Mouse (Mus musculus) hindbrain, embryonic 15.5 days (tissue): ENCODE measurements around the gene Cers5. TPM values are rescaled to one million over a fixed set of nuclear protein-coding genes. Genes with fewer than 3 reads are reported as not detected.
"Not testable (repeated sequence)": the region's sequence is repeated elsewhere in the genome, so short reads cannot be mapped to it uniquely, and the experiment has no call there.

ENCODE experiments used
- ATAC-seq: fragments of 200-750 bp; cut with Nextera tagmentation; 2 replicates; pipeline ENCODE4 v1.8.0; 2017; ENCODE audit warnings: low read depth, moderate number of reproducible peaks, moderate TSS enrichment; ENCODE audit not compliant: low FRiP score
- H3K27ac ChIP-seq: fragments of 300-500 bp; sonication (generic); replicated peaks from 2 replicates; pipeline ENCODE4 v1.5.1; 2015; ENCODE audit warnings: mild to moderate bottlenecking, inconsistent platforms
- H3K27me3 ChIP-seq: fragments of 300-500 bp; sonication (generic); 2 replicates; pipeline ENCODE4 v1.6.1; 2015; ENCODE audit warnings: control low read depth, inconsistent platforms
- H3K36me3 ChIP-seq: fragments of 300-500 bp; sonication (generic); 2 replicates; pipeline ENCODE4 v1.6.1; 2015; ENCODE audit warnings: control low read depth, inconsistent platforms
- H3K4me1 ChIP-seq: fragments of 300-500 bp; sonication (generic); replicated peaks from 2 replicates; pipeline ENCODE4 v1.6.1; 2015; ENCODE audit warnings: control low read depth, inconsistent platforms
- H3K4me2 ChIP-seq: fragments of 300-500 bp; sonication (generic); 2 replicates; pipeline ENCODE4 v1.6.1; 2015; ENCODE audit warnings: moderate library complexity, mild to moderate bottlenecking, inconsistent platforms
- H3K4me3 ChIP-seq: fragments of 300-500 bp; sonication (generic); 2 replicates; pipeline ENCODE4 v1.5.1; 2015; ENCODE audit warnings: mild to moderate bottlenecking, inconsistent platforms
- H3K9ac ChIP-seq: fragments of 300-500 bp; sonication (generic); 2 replicates; pipeline ENCODE4 v1.6.1; 2015; ENCODE audit warnings: inconsistent platforms
- H3K9me3 ChIP-seq: fragments of 300-500 bp; sonication (generic); 2 replicates; pipeline ENCODE4 v1.6.1; 2016; ENCODE audit warnings: control low read depth, inconsistent platforms
- WGBS: fragments of 180-500 bp; shearing (Covaris S2); methylation state at CpG from one replicate; pipeline ENCODE4 v1.1.7; 2015; 5-methylcytosine and 5-hydroxymethylcytosine counted together
- polyA plus RNA-seq: library from polyadenylated mRNA; unstranded; fragments of >200 nt; fragmentation: Nextera tagmentation; extraction: Ambion mirVana; gene quantifications from 2 replicates; pipeline ENCODE4 v1.2.1, GENCODE M21; 2015

The Cers5 gene
- polyA plus RNA-seq, 1 experiment from 2014 or later, result 89.9 TPM

DNA sequence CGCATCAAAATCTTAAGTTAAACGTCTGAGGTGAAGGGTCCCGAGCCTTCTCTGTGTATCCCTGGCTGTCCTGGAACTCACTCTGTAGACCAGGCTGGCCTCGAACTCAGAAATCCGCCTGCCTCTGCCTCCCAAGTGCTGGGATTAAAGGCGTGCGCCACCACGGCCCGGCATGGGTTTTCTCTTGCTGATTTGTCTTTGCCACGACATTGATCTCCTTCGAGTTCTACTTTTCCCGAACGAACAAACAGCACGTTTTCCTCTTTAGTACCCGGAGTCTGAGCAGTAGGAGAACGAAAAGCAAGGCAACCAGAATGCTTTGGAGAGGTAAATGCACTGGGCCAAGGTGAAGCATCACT is 71.1 kb downstream of the Cers5 start:
- H3K4me1 ChIP-seq, result peaks cover 33% of the 10 kb centered on the region
- H3K27ac ChIP-seq, result peak overlapping the region; percentile 98
- WGBS, result 48% methylated on average over 16 of the region's 16 CpGs
- peak overlapping the region; percentile 83 for H3K4me3 ChIP-seq
- not testable (repeated sequence) for H3K9me3 ChIP-seq, H3K27me3 ChIP-seq
- peak overlapping the region; percentile 89 for H3K4me2 ChIP-seq
- ATAC-seq, result peak; percentile 5; the same call in 1 of the 2 replicates
- peaks cover 30% of the 10 kb centered on the region for H3K36me3 ChIP-seq
- H3K9ac ChIP-seq, result peak overlapping the region; percentile 20; the same call in 1 of the 2 replicates

DNA sequence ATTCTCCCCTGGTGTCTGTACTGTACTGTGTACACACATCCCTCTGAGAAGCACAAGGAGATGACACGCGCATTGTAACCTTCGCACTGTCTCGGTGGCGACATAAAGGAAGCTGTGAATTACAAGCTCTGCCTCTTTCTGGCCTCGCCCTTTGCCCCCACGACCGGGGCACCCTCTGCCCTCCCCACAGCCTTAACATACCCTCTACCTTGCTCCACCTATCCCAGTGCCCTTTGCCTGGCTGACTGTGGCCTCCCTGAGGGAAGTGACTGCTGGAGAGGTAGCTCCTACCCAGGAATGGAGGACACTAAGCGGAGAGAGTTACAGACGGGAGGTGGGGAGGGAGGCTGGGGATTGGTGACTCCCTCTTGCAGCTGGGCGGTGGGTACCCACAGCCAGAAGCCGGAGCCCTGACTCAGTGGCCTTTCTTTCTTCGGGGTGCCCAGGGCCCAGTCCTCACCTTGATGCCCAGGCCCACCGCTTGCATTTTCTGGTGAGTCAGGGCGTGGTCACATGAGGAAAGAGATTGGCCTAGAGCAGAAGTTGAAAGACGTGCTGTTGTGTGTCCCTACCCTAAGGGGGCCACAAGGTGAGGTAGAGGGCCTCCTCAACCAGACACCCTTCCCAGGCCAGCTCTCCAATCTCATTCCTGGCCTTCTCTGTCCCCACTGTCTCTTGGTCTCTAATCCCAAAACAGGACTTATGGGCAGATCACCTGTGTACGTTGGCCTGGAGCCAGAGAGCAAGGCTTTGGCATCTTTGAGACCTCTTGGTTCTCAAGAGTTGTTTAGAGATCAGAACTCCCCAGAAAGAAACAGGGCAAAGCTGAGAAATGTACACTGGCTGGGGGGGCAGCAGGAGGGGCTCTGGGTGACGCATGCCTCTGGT is 72.2 kb downstream of the Cers5 start:
- no peak for ATAC-seq
- Histone ChIP-seq H3K36me3 (peaks cover 29% of the 10 kb centered on the region), H3K4me3 (no peak overlapping the region), H3K4me2 (no peak overlapping the region), H3K9ac (no peak overlapping the region), H3K4me1 (peaks cover 30% of the 10 kb centered on the region), H3K27me3 (no peaks in the 10 kb centered on the region), H3K9me3 (no peaks in the 10 kb centered on the region), H3K27ac (no peak overlapping the region)
- 88% methylated on average over 18 of the region's 18 CpGs for WGBS

DNA sequence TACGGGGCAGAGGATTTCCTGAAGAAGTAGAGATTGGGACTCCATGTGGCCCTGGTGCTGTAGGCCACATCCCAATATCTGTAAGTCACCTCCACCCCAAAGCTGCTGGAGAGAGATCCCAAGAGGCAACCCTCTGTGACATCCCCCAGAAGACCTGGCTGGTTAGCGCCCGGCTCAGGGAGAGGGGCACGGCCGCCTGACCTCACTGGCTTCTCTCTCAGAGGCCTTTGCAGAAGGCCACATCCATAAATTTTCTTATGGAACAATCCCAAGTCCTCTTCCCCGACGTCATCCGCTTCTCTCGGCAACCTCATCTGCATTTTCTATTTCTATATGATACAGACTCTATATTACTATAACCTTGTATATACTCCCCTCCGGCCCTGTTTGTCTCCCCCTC is 73.0 kb downstream of the Cers5 start:
- Histone ChIP-seq H3K4me2 (no peak overlapping the region), H3K9ac (no peak overlapping the region), H3K9me3 (no peaks in the 10 kb centered on the region), H3K27ac (no peak overlapping the region), H3K4me1 (peaks cover 24% of the 10 kb centered on the region), H3K36me3 (peaks cover 28% of the 10 kb centered on the region), H3K4me3 (no peak overlapping the region), H3K27me3 (no peaks in the 10 kb centered on the region)
- no peak for ATAC-seq
- 87% methylated on average over 10 of the region's 10 CpGs for WGBS

DNA sequence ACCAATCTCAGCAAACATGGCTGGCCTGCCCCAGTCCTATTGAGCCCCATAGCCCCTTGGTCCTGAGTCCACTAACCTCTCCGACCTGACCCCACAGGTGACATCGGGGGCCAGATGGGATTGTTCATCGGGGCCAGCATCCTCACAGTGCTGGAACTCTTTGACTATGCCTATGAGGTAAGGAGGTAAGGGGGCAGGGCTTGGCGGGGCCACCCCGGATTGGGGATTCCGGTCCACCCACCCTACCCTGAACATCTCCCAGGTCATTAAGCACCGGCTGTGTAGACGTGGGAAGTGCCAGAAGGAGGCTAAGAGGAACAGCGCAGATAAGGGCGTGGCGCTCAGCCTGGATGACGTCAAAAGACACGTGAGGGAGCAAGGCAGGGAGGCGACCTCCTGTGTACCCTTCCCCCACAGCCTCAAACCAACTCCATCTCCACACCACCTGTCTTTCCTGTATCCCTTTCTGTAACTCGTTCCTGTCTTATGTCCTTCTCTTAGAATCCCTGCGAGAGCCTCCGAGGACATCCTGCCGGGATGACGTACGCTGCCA is 74.1 kb downstream of the Cers5 start:
- peaks cover 13% of the 10 kb centered on the region for H3K4me1 ChIP-seq
- no peak overlapping the region for H3K27ac ChIP-seq
- H3K36me3 ChIP-seq, result peaks cover 24% of the 10 kb centered on the region
- H3K4me3 ChIP-seq, result no peak overlapping the region
- no peaks in the 10 kb centered on the region for H3K27me3 ChIP-seq
- WGBS, result 38% methylated on average over 20 of the region's 20 CpGs
- no peak overlapping the region for H3K4me2 ChIP-seq
- H3K9me3 ChIP-seq, result no peaks in the 10 kb centered on the region
- ATAC-seq, result no peak
- no peak overlapping the region for H3K9ac ChIP-seq

DNA sequence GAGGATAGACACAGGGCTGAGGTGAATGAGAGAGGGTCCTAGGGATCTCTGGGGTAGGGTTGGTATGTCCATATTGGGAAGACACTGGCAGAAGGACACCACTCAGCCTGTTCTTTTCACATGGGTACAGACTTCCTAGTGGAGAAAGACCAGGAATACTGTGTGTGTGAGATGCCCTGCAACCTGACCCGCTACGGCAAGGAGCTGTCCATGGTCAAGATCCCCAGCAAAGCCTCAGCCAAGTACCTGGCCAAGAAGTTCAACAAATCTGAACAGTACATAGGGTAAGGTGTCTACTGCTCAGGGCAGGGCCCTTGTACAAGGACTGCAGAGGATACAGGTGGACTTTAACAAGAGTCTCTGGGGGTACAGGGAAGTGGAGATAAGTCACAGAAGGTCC is 75.4 kb downstream of the Cers5 start:
- no peak for ATAC-seq

DNA sequence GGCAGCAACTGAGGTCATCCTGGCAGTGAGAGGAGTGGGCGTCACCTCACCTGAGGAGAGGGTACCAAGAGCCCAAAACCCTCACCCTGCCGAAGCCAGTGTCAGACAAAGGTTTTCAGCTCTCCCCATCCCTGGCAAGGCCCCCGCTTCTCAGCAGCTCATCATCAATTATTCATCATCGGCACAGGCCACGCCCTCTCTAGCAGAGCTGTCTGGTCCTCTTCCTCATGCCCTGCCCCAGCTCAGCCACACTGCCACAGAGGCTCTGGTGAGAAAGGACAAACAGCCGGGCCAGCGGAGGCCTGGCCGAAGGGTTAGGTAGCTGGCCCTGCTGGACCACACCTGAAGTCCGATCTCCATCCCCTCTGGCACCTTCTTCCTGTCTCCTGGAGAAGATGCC is 80.7 kb downstream of the Cers5 start:
- H3K27me3 ChIP-seq, result no peaks in the 10 kb centered on the region
- H3K4me3 ChIP-seq, result no peak overlapping the region
- no peak for ATAC-seq
- no peak overlapping the region for H3K9ac ChIP-seq
- no peaks in the 10 kb centered on the region for H3K9me3 ChIP-seq
- no peak overlapping the region for H3K27ac ChIP-seq
- H3K4me2 ChIP-seq, result no peak overlapping the region
- peaks cover 11% of the 10 kb centered on the region for H3K36me3 ChIP-seq
- 39% methylated on average over 9 of the region's 9 CpGs for WGBS
- H3K4me1 ChIP-seq, result peaks cover 19% of the 10 kb centered on the region; the same call in 1 of the 2 replicates

More for the DNA sequence above, 75.4 kb downstream of the Cers5 start:
- H3K9ac ChIP-seq, result no peak overlapping the region
- H3K4me3 ChIP-seq, result no peak overlapping the region
- peaks cover 24% of the 10 kb centered on the region for H3K36me3 ChIP-seq
- no peaks in the 10 kb centered on the region for H3K9me3 ChIP-seq
- no peak overlapping the region for H3K27ac ChIP-seq
- no peaks in the 10 kb centered on the region for H3K27me3 ChIP-seq
- 0 out of 2 replicates have a peak, but pooled peaks cover 2% of the 10 kb centered on the region for H3K4me1 ChIP-seq
- WGBS, result 65% methylated on average over 2 of the region's 2 CpGs
- H3K4me2 ChIP-seq, result no peak overlapping the region

DNA sequence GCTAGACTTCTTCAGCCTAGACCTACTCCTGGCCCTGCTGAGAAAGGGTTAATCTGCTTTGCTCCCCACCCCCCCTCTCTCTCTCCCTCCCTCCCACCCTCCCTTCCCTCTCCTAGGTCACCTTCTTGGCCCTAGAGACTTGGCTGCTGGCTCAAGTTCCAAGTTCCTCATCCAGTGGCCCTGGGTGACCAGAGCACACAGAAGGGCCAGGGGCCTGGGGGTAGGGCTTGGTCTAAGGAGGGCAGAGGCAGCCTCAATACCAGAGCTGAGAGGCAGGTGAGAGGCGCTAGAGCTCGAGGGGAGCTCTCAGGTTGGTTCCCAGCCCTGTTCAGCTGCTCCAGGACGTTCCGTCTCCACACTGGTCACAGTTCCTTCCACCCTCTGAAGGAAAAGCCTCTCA is 81.8 kb downstream of the Cers5 start:
- no peak for ATAC-seq
- 26% methylated on average over 4 of the region's 4 CpGs for WGBS
- H3K36me3 ChIP-seq, result 0 out of 2 replicates have a peak, but pooled peaks cover 8% of the 10 kb centered on the region
- H3K9ac ChIP-seq, result no peak overlapping the region
- H3K4me2 ChIP-seq, result no peak overlapping the region
- H3K27me3 ChIP-seq, result no peaks in the 10 kb centered on the region
- no peak overlapping the region for H3K27ac ChIP-seq
- H3K4me1 ChIP-seq, result peaks cover 19% of the 10 kb centered on the region; the same call in 1 of the 2 replicates
- no peaks in the 10 kb centered on the region for H3K9me3 ChIP-seq
- no peak overlapping the region for H3K4me3 ChIP-seq

DNA sequence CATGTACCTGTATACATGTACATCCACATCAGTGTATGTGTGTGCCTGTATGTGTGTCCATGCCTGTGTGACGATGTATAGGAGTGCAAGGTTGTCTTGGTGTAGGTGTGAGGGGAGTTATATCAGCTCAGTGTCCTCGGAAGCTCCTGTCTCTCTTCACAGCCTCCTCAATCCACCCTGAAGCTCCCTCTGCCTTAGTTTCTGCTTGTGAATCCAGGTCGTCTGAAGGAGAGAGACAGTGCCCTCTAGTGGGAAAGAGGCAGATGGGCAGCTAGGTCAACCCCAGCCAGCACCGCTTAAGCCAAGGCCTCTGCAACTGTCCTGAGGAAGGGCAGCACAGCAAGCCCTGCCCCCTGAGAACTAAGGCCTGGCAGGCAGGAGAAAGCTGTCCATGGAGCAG is 84.0 kb downstream of the Cers5 start:
- H3K36me3 ChIP-seq, result 0 out of 2 replicates have a peak, but pooled peaks cover 15% of the 10 kb centered on the region
- peak overlapping the region; percentile 26; the same call in 1 of the 2 replicates for H3K27ac ChIP-seq
- peaks cover 19% of the 10 kb centered on the region; the same call in 1 of the 2 replicates for H3K4me1 ChIP-seq
- no peak overlapping the region for H3K4me3 ChIP-seq
- ATAC-seq, result peak; percentile 63
- WGBS, result 11% methylated on average over 4 of the region's 4 CpGs
- no peaks in the 10 kb centered on the region for H3K27me3 ChIP-seq
- no peaks in the 10 kb centered on the region for H3K9me3 ChIP-seq
- no peak overlapping the region for H3K9ac ChIP-seq
- H3K4me2 ChIP-seq, result no peak overlapping the region

Other genes starting within 250 kb of the Cers5 start
- gene Faim2, start 244.7 kb downstream of the Cers5 start, polyA plus RNA-seq, result 42.2 and 48.7 TPM in 2 replicates
- not detected in 2 replicates for gene Aqp2, start 193.8 kb downstream of the Cers5 start, polyA plus RNA-seq
- gene Aqp5, start 182.1 kb downstream of the Cers5 start, polyA plus RNA-seq, result 1.3 and 2.4 TPM in 2 replicates
- 0.78 and 1.00 TPM in 2 replicates for gene Aqp6, start 171.5 kb downstream of the Cers5 start, polyA plus RNA-seq
- 63.3 and 67.1 TPM in 2 replicates for gene Racgap1, start 121.2 kb downstream of the Cers5 start, polyA plus RNA-seq
- 58.1 and 63.6 TPM in 2 replicates for gene Asic1, start 102.5 kb downstream of the Cers5 start, polyA plus RNA-seq
- gene Smarcd1, start 70.8 kb downstream of the Cers5 start, polyA plus RNA-seq, result 89.1 and 96.4 TPM in 2 replicates
- not detected in 2 replicates for gene Gm17349, start 67.4 kb downstream of the Cers5 start, polyA plus RNA-seq
- gene Gpd1, start 55.4 kb downstream of the Cers5 start, polyA plus RNA-seq, result 3.6 and 4.7 TPM in 2 replicates
- gene Cox14, start 47.3 kb downstream of the Cers5 start, polyA plus RNA-seq, result 171 and 178 TPM in 2 replicates
- gene Lima1, start 102.6 kb upstream of the Cers5 start, polyA plus RNA-seq, result 13.3 and 13.5 TPM in 2 replicates
- gene Fam186a, start 194.2 kb upstream of the Cers5 start, polyA plus RNA-seq, result not detected in 2 replicates
- 19.4 and 22.1 TPM in 2 replicates for gene Larp4, start 197.2 kb upstream of the Cers5 start, polyA plus RNA-seq